Mouse (Mus musculus) embryonic facial prominence, embryonic 11.5 days (tissue): ENCODE data around the gene Dhcr24. TPM values are rescaled to one million over a fixed set of nuclear protein-coding genes. Genes with fewer than 3 reads are reported as not detected.
A peak's percentile ranks its signal among the peaks of the same experiment; 100 is the strongest.

ENCODE experiments used
- ATAC-seq: fragments of 200-750 bp; cut with Nextera tagmentation; replicated peaks from 2 replicates; pipeline ENCODE4 v1.8.0; 2017; ENCODE audit warnings: low read depth; ENCODE audit not compliant: insufficient number of reproducible peaks, low FRiP score, low TSS enrichment
- DNase-seq: peaks from one replicate; pipeline ENCODE4 v3.0.0-alpha.2; 2015; ENCODE audit warnings: low spot score
- H3K27ac ChIP-seq: fragments of 300-500 bp; sonication (generic); replicated peaks from 2 replicates; pipeline ENCODE4 v1.5.1; 2014; ENCODE audit warnings: mild to moderate bottlenecking, low read depth, low read length, control low read depth
- H3K27me3 ChIP-seq: fragments of 300-500 bp; sonication (generic); 2 replicates; pipeline ENCODE4 v1.6.1; 2014; ENCODE audit warnings: mild to moderate bottlenecking, low read length, moderate library complexity, mixed read lengths; ENCODE audit not compliant: control insufficient read depth, insufficient read depth
- H3K36me3 ChIP-seq: fragments of 300-500 bp; sonication (generic); replicated peaks from 2 replicates; pipeline ENCODE4 v1.6.1; 2014; ENCODE audit warnings: low read depth, mild to moderate bottlenecking, low read length, moderate library complexity, mixed read lengths; ENCODE audit not compliant: control insufficient read depth, insufficient read depth
- H3K4me1 ChIP-seq: fragments of 300-500 bp; sonication (generic); 2 replicates; pipeline ENCODE4 v1.6.1; 2014; ENCODE audit warnings: low read length, mixed read lengths; ENCODE audit not compliant: control insufficient read depth, insufficient read depth
- H3K4me2 ChIP-seq: fragments of 300-500 bp; sonication (generic); 2 replicates; pipeline ENCODE4 v1.6.1; 2014; ENCODE audit warnings: low read depth, mild to moderate bottlenecking, control low read depth, low read length, moderate library complexity
- H3K4me3 ChIP-seq: fragments of 300-500 bp; sonication (generic); 2 replicates; pipeline ENCODE4 v1.5.1; 2014; ENCODE audit warnings: low read depth, low read length, control low read depth
- H3K9ac ChIP-seq: fragments of 300-500 bp; sonication (generic); replicated peaks from 2 replicates; pipeline ENCODE4 v1.6.1; 2014; ENCODE audit warnings: mild to moderate bottlenecking, control low read depth, low read length
- H3K9me3 ChIP-seq: fragments of 300-500 bp; sonication (generic); replicated peaks from 2 replicates; pipeline ENCODE4 v1.6.1; 2016; ENCODE audit warnings: mild to moderate bottlenecking, low read length, inconsistent platforms, mixed read lengths; ENCODE audit not compliant: control insufficient read depth
- WGBS: fragments of 180-500 bp; shearing (Covaris S2); extraction: QIAGEN DNeasy Blood & Tissue Kit; methylation state at CpG from one replicate; pipeline ENCODE4 v1.1.7; 2014; 5-methylcytosine and 5-hydroxymethylcytosine counted together
- polyA plus RNA-seq: library from polyadenylated mRNA; unstranded; fragments of >200 nt; fragmentation: Nextera tagmentation; extraction: Ambion mirVana; gene quantifications from 2 replicates; pipeline ENCODE4 v1.2.1, GENCODE M21; 2014

The Dhcr24 gene
- polyA plus RNA-seq, 1 experiment from 2014 or later = 21.8 TPM

DNA sequence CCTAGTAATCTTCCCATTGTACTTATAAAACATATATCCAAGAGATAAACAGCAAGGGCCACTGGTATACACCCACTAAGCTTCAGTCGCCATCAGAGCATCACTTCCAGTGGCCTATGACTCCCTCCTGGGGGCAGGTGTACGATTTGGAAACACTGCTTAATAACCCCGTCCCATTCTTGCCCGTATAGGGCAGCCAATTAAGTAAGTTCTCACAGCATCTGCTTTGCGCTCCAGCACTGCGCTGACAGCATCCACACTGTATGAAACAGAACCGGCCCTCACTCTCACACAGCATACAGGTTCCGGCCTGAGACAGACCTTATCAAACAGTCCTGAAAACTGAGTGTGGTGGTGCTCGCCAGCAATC, 30.7 kb upstream of the Dhcr24 start:
- Histone ChIP-seq H3K9me3 (no peaks in the 10 kb centered on the region), H3K4me1 (no peaks in the 10 kb centered on the region), H3K36me3 (no peaks in the 10 kb centered on the region), H3K4me3 (no peak overlapping the region), H3K9ac (no peak overlapping the region), H3K27ac (no peak overlapping the region), H3K27me3 (no peaks in the 10 kb centered on the region), H3K4me2 (no peak overlapping the region)
- WGBS = 65% methylated on average over 9 of the region's 9 CpGs
- DNase-seq (no peak), ATAC-seq (peak; percentile 41; the same call in 1 of the 2 replicates)

- no peak overlapping the region for H3K9ac ChIP-seq
- no peak overlapping the region for H3K4me2 ChIP-seq
- 62% methylated on average over 7 of the region's 7 CpGs for WGBS
- no peak for ATAC-seq
- H3K4me1 ChIP-seq = no peaks in the 10 kb centered on the region
- H3K27me3 ChIP-seq = no peaks in the 10 kb centered on the region
- DNase-seq = no peak
- H3K27ac ChIP-seq = no peak overlapping the region
- no peaks in the 10 kb centered on the region for H3K9me3 ChIP-seq
- no peak overlapping the region for H3K4me3 ChIP-seq
- H3K36me3 ChIP-seq = no peaks in the 10 kb centered on the region
Observed at GRCm38 (mm10) chr4:106533421-106534080, 27.3 kb upstream of the Dhcr24 start.

GRCm38 (mm10) chr4:106534256-106534655, 26.6 kb upstream of the Dhcr24 start:
- DNase-seq (no peak), ATAC-seq (no peak)
- Histone ChIP-seq H3K4me2 (no peak overlapping the region), H3K9me3 (no peaks in the 10 kb centered on the region), H3K4me1 (no peaks in the 10 kb centered on the region), H3K27me3 (no peaks in the 10 kb centered on the region), H3K4me3 (no peak overlapping the region), H3K36me3 (no peaks in the 10 kb centered on the region), H3K9ac (no peak overlapping the region), H3K27ac (no peak overlapping the region)
- WGBS = 70% methylated on average over 7 of the region's 7 CpGs

DNA sequence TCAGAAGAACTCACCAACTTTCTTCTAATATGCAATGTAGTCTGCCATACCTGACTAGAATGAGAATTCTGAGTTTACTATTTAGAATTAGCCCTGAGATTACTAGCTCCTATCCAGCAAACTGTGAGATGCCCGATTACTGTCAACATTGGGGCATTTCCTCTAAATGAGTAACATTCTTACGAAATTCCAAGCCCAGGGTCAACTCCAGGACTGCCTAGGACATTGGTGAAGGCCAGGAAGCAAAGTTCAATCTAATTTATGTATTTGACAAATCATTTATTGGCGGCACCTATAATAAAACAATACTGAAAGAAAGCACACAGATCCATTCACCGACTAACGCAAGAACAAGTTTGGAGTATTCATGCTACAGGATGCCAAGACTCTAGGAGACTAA, 21.1 kb upstream of the Dhcr24 start:
- no peaks in the 10 kb centered on the region for H3K9me3 ChIP-seq
- H3K4me3 ChIP-seq = no peak overlapping the region
- H3K36me3 ChIP-seq = no peaks in the 10 kb centered on the region
- no peak overlapping the region for H3K9ac ChIP-seq
- no peak overlapping the region for H3K27ac ChIP-seq
- H3K4me2 ChIP-seq = no peak overlapping the region
- no peaks in the 10 kb centered on the region for H3K27me3 ChIP-seq
- ATAC-seq (no peak), DNase-seq (no peak)
- 88% methylated on average over 5 of the region's 5 CpGs for WGBS
- H3K4me1 ChIP-seq = no peaks in the 10 kb centered on the region

DNA sequence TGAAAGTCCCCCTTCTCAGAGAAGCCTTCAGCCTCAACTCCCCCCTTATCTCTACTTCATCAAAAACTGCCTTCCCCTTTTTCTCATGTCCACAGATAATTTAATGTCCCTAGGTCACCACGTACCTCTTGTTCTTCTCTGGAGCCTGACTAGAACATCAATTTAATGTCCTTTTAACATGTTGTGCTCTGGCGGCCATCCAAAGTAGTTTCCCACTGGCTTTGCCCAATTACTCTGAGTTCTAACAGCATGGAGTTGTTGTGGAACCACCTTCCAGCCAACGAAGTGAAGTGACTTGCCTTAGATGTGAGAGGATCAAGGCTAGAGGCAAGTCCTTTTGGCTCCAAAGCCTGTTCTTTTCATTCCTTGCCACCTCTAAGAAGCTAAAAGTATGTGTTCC, 19.3 kb upstream of the Dhcr24 start:
- no peak for DNase-seq

DNA sequence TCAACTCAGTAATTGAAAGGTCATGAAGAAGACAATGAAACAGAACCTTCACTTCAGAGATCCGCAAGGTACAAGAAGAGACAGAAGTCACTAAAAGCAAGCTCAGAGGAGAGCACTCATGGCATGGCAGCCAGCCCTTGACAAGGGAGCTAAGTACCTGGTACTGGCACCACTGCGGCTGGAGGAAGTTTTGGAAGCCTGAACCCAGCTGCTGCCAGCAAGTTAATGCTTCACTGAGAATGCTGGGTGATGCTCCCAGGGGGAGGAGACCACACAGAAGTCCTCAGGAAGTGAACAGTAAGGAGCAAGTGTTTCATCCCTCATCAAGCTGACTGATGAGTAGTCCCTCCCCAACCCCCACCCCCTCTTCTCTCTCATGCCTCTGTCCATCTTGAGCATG, 18.6 kb upstream of the Dhcr24 start:
- H3K36me3 ChIP-seq = no peaks in the 10 kb centered on the region
- H3K27ac ChIP-seq = no peak overlapping the region
- H3K4me1 ChIP-seq = no peaks in the 10 kb centered on the region
- ATAC-seq = no peak
- no peak overlapping the region for H3K4me2 ChIP-seq
- H3K27me3 ChIP-seq = no peaks in the 10 kb centered on the region
- WGBS = 98% methylated on average over 2 of the region's 2 CpGs
- H3K4me3 ChIP-seq = no peak overlapping the region
- H3K9ac ChIP-seq = no peak overlapping the region
- no peaks in the 10 kb centered on the region for H3K9me3 ChIP-seq
- DNase-seq = no peak

More for the DNA sequence above, 19.3 kb upstream of the Dhcr24 start:
- H3K4me1 ChIP-seq = no peaks in the 10 kb centered on the region
- H3K9me3 ChIP-seq = no peaks in the 10 kb centered on the region
- 74% methylated on average over 3 of the region's 3 CpGs for whole genome bisulfite sequencing
- no peak overlapping the region for H3K9ac ChIP-seq
- no peaks in the 10 kb centered on the region for H3K36me3 ChIP-seq
- no peak overlapping the region for H3K4me3 ChIP-seq
- no peak for ATAC-seq
- no peak overlapping the region for H3K27ac ChIP-seq
- H3K27me3 ChIP-seq = no peaks in the 10 kb centered on the region
- H3K4me2 ChIP-seq = no peak overlapping the region

DNA sequence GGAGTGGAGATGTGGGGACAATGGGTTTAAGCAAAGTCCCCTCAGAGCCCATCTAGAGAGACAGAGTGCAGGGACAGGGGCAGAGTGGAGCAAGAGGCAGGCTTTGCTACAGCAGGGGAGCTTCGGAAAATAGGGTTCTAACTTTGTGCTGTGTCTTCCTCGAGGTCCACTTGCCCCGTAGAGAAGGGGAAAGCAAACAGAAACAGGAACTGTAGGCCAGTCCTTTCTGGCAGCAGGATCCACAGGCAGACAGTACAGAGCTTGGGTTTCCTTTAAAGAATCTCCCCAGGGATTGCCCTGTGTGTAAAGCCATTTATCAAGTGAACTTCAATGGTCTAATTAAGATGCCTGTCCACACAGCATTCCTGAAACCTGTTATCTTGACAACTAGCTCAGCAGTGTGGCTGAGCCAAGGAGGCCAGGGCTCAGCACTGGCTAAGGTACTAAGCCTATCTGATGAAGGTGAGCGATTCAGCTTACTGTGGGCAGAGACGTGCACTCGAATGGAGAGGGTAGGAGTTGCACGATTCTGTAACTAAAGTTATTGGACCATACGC, 14.9 kb upstream of the Dhcr24 start:
- no peak overlapping the region for H3K4me2 ChIP-seq
- no peak for ATAC-seq

DNA sequence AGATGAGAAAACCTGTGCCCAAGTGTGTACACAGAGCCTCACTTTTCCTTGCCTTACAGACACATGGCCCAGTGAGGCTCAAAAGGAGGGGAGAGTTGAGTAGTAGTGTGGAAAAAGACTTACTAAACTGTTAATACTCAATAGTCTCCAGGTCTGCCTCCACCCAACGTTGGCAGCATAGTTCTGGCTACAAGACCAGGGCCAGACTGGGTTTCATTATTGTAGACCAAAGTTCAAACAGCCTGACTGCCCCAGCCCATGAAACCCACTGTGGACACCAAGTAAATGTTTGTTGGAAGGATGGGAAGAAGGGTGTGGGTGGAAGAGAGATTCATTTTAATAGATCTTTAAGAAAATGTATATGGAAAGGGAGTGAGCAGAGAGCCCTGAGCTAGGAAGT, 13.9 kb upstream of the Dhcr24 start:
- no peak overlapping the region for H3K9ac ChIP-seq
- no peak overlapping the region for H3K27ac ChIP-seq
- WGBS = 86% methylated on average over 1 of the region's 1 CpGs
- no peak overlapping the region for H3K4me2 ChIP-seq
- no peaks in the 10 kb centered on the region for H3K9me3 ChIP-seq
- no peaks in the 10 kb centered on the region for H3K27me3 ChIP-seq
- no peaks in the 10 kb centered on the region for H3K4me1 ChIP-seq
- DNase-seq = no peak
- no peaks in the 10 kb centered on the region for H3K36me3 ChIP-seq
- no peak overlapping the region for H3K4me3 ChIP-seq
- ATAC-seq = no peak

More for the DNA sequence above, 14.9 kb upstream of the Dhcr24 start:
- Histone ChIP-seq H3K4me1 (no peaks in the 10 kb centered on the region), H3K36me3 (no peaks in the 10 kb centered on the region), H3K4me3 (no peak overlapping the region), H3K27ac (no peak overlapping the region), H3K9me3 (no peaks in the 10 kb centered on the region), H3K9ac (no peak overlapping the region), H3K27me3 (no peaks in the 10 kb centered on the region)
- DNase-seq = no peak
- 76% methylated on average over 8 of the region's 8 CpGs for WGBS
